Mouse (Mus musculus): ENCODE measurements around the gene Gm43064. TPM values are rescaled to one million over a fixed set of nuclear protein-coding genes. Genes with fewer than 3 reads are reported as not detected.

Gm43064 gene
- 0.25 TPM for polyA plus RNA-seq (2015; fragmentation: Illumina TruSeq; extraction: RNeasy Lipid Tissue Mini Kit (QIAGEN cat#74804); ENCODE audit: insufficient read depth, low replicate concordance)

DNA sequence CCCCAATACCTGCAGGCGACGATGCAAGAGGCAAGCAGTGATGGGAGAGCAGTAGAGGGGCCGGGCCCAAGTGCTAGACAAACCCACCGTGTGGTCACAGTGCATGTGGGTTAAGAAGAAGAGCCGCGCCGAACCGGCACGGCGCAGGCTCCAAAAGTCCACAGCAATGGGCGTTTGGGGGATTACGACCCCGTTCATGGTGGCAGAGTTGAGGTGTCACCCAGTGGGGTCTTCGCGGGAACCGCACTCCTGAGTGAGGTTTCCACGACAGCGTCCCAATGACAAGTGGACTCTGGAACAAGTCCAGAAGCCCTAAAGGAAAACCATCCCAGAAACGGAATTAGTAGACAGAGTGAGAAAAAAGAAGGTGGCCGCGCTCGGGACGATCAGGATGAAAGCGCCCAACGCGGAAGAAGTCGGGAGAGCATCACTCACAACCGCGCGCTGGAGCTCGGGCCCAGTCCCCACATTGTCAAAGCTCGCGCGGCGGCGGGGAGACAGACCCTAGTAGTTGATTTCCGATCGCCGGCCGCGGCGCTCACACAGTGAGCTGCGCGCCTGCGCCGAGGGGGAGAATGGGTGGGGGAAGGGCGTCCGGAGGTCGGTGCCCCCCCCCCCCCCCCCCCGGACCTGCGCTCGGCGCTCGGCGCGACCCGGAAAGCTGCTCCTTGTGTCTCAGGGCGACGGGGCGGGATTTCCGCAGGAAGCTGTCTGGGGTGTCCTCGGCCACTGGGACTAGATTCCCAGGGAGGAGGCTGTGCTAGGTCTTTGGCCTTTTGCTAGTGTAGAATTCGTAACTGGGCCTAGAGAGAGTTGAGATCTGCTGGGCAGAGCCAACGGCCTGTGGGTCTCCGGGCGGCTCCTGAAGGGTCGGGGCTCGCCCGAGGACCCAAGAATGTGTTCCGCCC lies at the start of gene Gm43064, which contains the start of the genes Dclre1b and Ap4b1:
TSS of gene Gm43064 (plus strand) at position 683 of the 908 bp plus-strand sequence.
TSS of gene Dclre1b (minus strand) at position 554 of the 908 bp plus-strand sequence.
TSS of gene Ap4b1 (plus strand) at position 630 of the 908 bp plus-strand sequence.

DNA sequence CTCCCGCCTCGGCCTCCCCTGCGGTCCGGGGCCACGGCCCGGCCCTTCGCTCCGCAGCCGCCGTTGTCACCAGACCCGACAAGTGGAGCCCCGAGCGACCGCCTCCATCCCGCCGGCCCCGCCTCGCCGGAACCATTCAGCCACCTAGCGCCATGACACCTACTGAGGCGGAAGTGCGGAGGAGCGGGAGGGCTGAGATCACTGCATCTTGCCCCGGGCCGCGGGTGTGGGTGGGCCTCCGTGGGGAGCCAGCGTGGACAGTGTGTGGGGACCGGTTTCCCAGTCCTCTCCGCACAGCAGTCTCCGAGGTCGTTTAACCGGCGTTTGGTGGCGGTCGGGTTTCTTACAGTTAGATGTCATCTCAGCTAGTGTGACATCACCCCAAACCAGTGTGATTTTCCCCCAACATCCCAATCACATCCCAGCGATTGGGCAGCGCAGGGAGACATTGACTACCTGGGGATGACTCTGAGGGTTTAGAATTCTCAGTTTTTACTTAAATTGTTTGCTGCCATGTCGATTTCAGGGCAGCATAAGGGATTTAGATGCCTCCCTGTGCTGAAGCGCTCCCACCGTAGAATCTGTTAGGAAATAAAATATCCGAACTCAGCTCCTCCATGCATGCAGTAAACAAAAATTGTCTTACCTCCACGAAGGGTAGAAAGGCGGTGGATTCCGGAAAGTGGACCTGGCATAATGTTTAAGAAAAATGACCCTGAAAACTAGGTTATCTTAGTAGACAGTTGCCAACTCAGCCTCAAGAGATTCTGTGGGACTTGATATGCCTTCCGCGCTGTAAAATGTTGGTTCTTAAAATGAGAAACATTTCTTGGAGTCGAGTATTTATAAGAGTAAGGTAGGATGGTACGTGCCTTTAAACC lies 17.9 kb upstream of the Gm43064 start, which contains the start of gene Hipk1:
TSS of gene Hipk1 (minus strand) at position 334 of the 881 bp plus-strand sequence.

DNA sequence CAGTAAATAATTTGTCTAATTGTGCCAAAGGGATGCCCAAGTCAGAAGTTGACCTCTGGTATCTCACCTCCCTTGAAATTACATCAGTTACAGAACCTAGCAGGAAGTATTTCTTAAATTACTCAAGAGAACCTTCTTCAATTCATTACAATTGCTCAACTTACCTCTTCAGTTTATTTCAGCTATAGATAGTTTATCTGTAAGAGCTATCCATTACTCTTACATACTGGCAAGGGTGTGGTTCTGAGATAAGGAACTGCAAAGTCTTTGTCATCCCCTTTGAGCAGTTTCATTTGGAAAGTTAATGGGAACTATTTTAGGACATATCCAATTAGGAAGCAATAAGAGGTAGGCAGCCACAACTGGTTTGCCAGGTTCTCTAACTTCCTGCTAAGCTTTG lies 23.1 kb downstream of the Gm43064 start, which contains the start of gene Bcl2l15:
TSS of gene Bcl2l15 (plus strand) at position 176 of the 400 bp plus-strand sequence.

DNA sequence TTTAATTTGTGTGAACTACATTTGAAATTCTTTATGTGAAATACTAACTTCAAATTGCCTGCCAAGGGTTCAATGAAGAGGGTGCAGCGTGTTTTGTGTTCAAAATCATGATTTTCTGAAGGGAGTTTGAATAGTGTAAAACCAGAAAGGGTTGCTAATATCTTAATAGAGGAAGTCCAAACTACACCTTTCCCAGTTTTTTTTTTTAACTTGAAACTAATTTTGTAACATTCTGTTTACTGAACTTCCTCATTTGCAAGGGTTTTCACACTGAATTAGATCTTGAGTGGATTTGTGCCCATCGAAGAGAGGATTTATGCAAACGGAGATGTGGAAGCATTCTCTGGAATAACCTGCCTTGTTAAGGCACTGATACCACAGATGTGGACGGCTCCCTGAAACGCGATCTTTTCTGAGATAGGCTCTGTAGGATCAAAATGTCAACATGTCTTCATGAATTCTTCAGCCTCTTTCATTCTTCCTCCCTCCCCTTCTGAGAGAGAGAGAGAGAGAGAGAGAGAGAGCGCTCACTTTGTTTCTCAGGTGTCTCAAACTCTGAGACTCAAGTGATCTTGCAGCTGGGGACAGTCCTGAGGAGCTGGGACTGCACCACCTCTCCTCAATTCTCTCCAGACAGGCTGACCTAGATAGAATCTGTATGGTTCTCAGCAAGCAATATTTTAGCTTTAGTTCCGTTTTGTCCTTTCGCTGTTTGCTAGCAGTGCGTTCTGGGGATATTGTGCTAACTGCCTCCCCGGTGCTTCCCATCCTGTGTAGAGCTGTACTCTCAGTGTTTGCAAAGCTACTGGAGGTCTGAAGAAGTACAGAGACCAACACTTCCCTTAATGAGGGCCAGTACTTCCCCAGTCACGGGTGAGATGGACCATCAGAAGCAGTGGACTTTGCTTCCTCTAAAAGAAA lies 49.8 kb downstream of the Gm43064 start, which contains the start of gene Ptpn22:
TSS of gene Ptpn22 (plus strand) at position 915 of the 921 bp plus-strand sequence.

Other genes starting within 250 kb of the Gm43064 start
- 0.33 TPM for gene Syt6, start 234.3 kb upstream of the Gm43064 start, polyA plus RNA-seq (2015; fragmentation: Illumina TruSeq; extraction: RNeasy Lipid Tissue Mini Kit (QIAGEN cat#74804); ENCODE audit: insufficient read depth, low replicate concordance)
- 0.15 TPM for gene Atg4a-ps, start 163.5 kb upstream of the Gm43064 start, polyA plus RNA-seq (2015; fragmentation: Illumina TruSeq; extraction: RNeasy Lipid Tissue Mini Kit (QIAGEN cat#74804); ENCODE audit: insufficient read depth, low replicate concordance)
- gene Olfml3, start 71.6 kb upstream of the Gm43064 start, polyA plus RNA-seq (2015; fragmentation: Illumina TruSeq; extraction: RNeasy Lipid Tissue Mini Kit (QIAGEN cat#74804); ENCODE audit: insufficient read depth, low replicate concordance), result 18.1 TPM
- gene Gm10964, start 70.2 kb upstream of the Gm43064 start, polyA plus RNA-seq (2015; fragmentation: Illumina TruSeq; extraction: RNeasy Lipid Tissue Mini Kit (QIAGEN cat#74804); ENCODE audit: insufficient read depth, low replicate concordance), result not detected
- gene Hipk1, start 18.0 kb upstream of the Gm43064 start, polyA plus RNA-seq (2015; fragmentation: Illumina TruSeq; extraction: RNeasy Lipid Tissue Mini Kit (QIAGEN cat#74804); ENCODE audit: insufficient read depth, low replicate concordance), result 111 TPM
- 13.4 TPM for gene Dclre1b, start 129 bp upstream of the Gm43064 start, polyA plus RNA-seq (2015; fragmentation: Illumina TruSeq; extraction: RNeasy Lipid Tissue Mini Kit (QIAGEN cat#74804); ENCODE audit: insufficient read depth, low replicate concordance)
- gene Ap4b1, start 53 bp upstream of the Gm43064 start, polyA plus RNA-seq (2015; fragmentation: Illumina TruSeq; extraction: RNeasy Lipid Tissue Mini Kit (QIAGEN cat#74804); ENCODE audit: insufficient read depth, low replicate concordance), result 32.3 TPM
- 4.1 TPM for gene Bcl2l15, start 23.0 kb downstream of the Gm43064 start, polyA plus RNA-seq (2015; fragmentation: Illumina TruSeq; extraction: RNeasy Lipid Tissue Mini Kit (QIAGEN cat#74804); ENCODE audit: insufficient read depth, low replicate concordance)
- 171 TPM for gene Ptpn22, start 50.2 kb downstream of the Gm43064 start, polyA plus RNA-seq (2015; fragmentation: Illumina TruSeq; extraction: RNeasy Lipid Tissue Mini Kit (QIAGEN cat#74804); ENCODE audit: insufficient read depth, low replicate concordance)
- gene Rsbn1, start 104.5 kb downstream of the Gm43064 start, polyA plus RNA-seq (2015; fragmentation: Illumina TruSeq; extraction: RNeasy Lipid Tissue Mini Kit (QIAGEN cat#74804); ENCODE audit: insufficient read depth, low replicate concordance), result 42.8 TPM
- 41.3 TPM for gene Phtf1, start 158.5 kb downstream of the Gm43064 start, polyA plus RNA-seq (2015; fragmentation: Illumina TruSeq; extraction: RNeasy Lipid Tissue Mini Kit (QIAGEN cat#74804); ENCODE audit: insufficient read depth, low replicate concordance)

All from spleen, adult 10 weeks (tissue).